Mouse (Mus musculus) liver, embryonic 16.5 days (tissue): ENCODE results near the gene Gm48551. TPM values are rescaled to one million over a fixed set of nuclear protein-coding genes. Genes with fewer than 3 reads are reported as not detected.

Experiments used
- ATAC-seq: fragments of 200-750 bp; cut with Nextera tagmentation; 2 replicates; pipeline ENCODE4 v1.8.0; 2017; ENCODE audit warnings: low read depth, mild to moderate bottlenecking, moderate number of reproducible peaks, moderate library complexity
- H3K27ac ChIP-seq: fragments of 300-500 bp; sonication (generic); 2 replicates; pipeline ENCODE4 v1.5.1; 2014; ENCODE audit warnings: mild to moderate bottlenecking, low read length
- H3K27me3 ChIP-seq: fragments of 300-500 bp; sonication (generic); 2 replicates; pipeline ENCODE4 v1.6.1; 2014; ENCODE audit warnings: low read depth, low read length, mixed read lengths; ENCODE audit not compliant: control insufficient read depth, insufficient read depth
- H3K36me3 ChIP-seq: fragments of 300-500 bp; sonication (generic); 2 replicates; pipeline ENCODE4 v1.6.1; 2014; ENCODE audit warnings: mild to moderate bottlenecking; ENCODE audit not compliant: control insufficient read depth, insufficient read depth
- H3K4me1 ChIP-seq: fragments of 300-500 bp; sonication (generic); 2 replicates; pipeline ENCODE4 v1.6.1; 2014; ENCODE audit warnings: low read depth, low read length, mixed read lengths; ENCODE audit not compliant: control insufficient read depth
- H3K4me2 ChIP-seq: fragments of 300-500 bp; sonication (generic); 2 replicates; pipeline ENCODE4 v1.6.1; 2014; ENCODE audit warnings: low read depth, low read length, mixed read lengths
- H3K4me3 ChIP-seq: fragments of 300-500 bp; sonication (generic); 2 replicates; pipeline ENCODE4 v1.5.1; 2014; ENCODE audit warnings: low read depth, mild to moderate bottlenecking, low read length
- H3K9ac ChIP-seq: fragments of 300-500 bp; sonication (generic); 2 replicates; pipeline ENCODE4 v1.6.1; 2014; ENCODE audit warnings: low read depth, low read length
- H3K9me3 ChIP-seq: fragments of 300-500 bp; sonication (generic); replicated peaks from 2 replicates; pipeline ENCODE4 v1.6.1; 2016; ENCODE audit warnings: low read length; ENCODE audit not compliant: control insufficient read depth
- WGBS: fragments of 180-500 bp; shearing (Covaris S2); extraction: QIAGEN DNeasy Blood & Tissue Kit; methylation state at CpG from one replicate; pipeline ENCODE4 v1.1.7; 2014; ENCODE audit not compliant: insufficient replicate concordance; 5-methylcytosine and 5-hydroxymethylcytosine counted together
- polyA plus RNA-seq: library from polyadenylated mRNA; unstranded; fragments of >200 nt; fragmentation: Nextera tagmentation; extraction: Ambion mirVana; gene quantifications from 2 replicates; pipeline ENCODE4 v1.2.1, GENCODE M21; 2015

Gene Gm48551
- polyA plus RNA-seq, 1 experiment from 2014 or later = 0.55 TPM

GRCm38 (mm10) chr10:81427804-81428506 lies 43.7 kb downstream of the Gm48551 start:
- peaks cover 27% of the 10 kb centered on the region for H3K4me1 ChIP-seq
- no peak for ATAC-seq
- WGBS = 81% methylated on average over 8 of the region's 8 CpGs
- no peak overlapping the region for H3K4me3 ChIP-seq
- H3K27me3 ChIP-seq = peaks cover 80% of the 10 kb centered on the region
- H3K27ac ChIP-seq = no peak overlapping the region
- no peaks in the 10 kb centered on the region for H3K9me3 ChIP-seq
- no peaks in the 10 kb centered on the region for H3K36me3 ChIP-seq
- H3K4me2 ChIP-seq = no peak overlapping the region
- H3K9ac ChIP-seq = no peak overlapping the region

- ATAC-seq = no peak
- Histone ChIP-seq H3K27me3 (peaks cover 80% of the 10 kb centered on the region), H3K36me3 (no peaks in the 10 kb centered on the region), H3K9ac (no peak overlapping the region), H3K4me3 (no peak overlapping the region), H3K4me2 (no peak overlapping the region), H3K9me3 (no peaks in the 10 kb centered on the region), H3K27ac (no peak overlapping the region), H3K4me1 (peaks cover 32% of the 10 kb centered on the region)
- 69% methylated on average over 7 of the region's 7 CpGs for WGBS
Measured at GRCm38 (mm10) chr10:81428507-81428870, 44.2 kb downstream of the Gm48551 start.

DNA sequence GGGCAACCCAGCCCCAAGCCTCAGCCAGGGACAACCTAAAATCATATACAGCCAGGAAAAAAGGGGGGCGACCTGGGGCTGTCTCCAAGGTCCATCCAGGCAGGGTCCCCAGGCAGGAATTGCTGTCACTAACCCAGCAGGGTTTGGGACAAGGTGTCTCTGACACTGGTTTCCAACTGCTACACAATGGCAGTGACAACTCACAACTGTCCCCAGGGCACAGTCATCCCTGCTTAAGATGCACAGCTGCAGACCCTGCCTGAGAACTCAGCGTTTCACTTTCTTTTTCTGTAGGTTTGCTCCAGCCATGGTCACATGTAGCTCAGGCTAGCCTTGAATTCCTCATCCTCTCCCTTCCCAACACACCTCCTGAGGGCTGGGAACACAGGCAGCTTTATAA lies 44.8 kb downstream of the Gm48551 start:
- no peak overlapping the region for H3K27ac ChIP-seq
- peaks cover 77% of the 10 kb centered on the region for H3K27me3 ChIP-seq
- no peaks in the 10 kb centered on the region for H3K9me3 ChIP-seq
- ATAC-seq = no peak
- WGBS = 17% methylated on average over 2 of the region's 2 CpGs
- no peak overlapping the region for H3K4me3 ChIP-seq
- H3K4me2 ChIP-seq = peak overlapping the region; percentile 93; the same call in 1 of the 2 replicates
- peaks cover 33% of the 10 kb centered on the region for H3K4me1 ChIP-seq
- no peaks in the 10 kb centered on the region for H3K36me3 ChIP-seq
- no peak overlapping the region for H3K9ac ChIP-seq

GRCm38 (mm10) chr10:81429605-81430061 lies 45.4 kb downstream of the Gm48551 start:
- Histone ChIP-seq H3K9ac (peak overlapping the region; percentile 76), H3K9me3 (no peaks in the 10 kb centered on the region), H3K4me2 (peak overlapping the region; percentile 93), H3K4me1 (peaks cover 33% of the 10 kb centered on the region), H3K36me3 (no peaks in the 10 kb centered on the region), H3K27me3 (peaks cover 72% of the 10 kb centered on the region), H3K27ac (peak overlapping the region; percentile 91), H3K4me3 (peak overlapping the region; percentile 70)
- peak; percentile 62 for ATAC-seq
- WGBS = 0% methylated on average over 20 of the region's 20 CpGs

DNA sequence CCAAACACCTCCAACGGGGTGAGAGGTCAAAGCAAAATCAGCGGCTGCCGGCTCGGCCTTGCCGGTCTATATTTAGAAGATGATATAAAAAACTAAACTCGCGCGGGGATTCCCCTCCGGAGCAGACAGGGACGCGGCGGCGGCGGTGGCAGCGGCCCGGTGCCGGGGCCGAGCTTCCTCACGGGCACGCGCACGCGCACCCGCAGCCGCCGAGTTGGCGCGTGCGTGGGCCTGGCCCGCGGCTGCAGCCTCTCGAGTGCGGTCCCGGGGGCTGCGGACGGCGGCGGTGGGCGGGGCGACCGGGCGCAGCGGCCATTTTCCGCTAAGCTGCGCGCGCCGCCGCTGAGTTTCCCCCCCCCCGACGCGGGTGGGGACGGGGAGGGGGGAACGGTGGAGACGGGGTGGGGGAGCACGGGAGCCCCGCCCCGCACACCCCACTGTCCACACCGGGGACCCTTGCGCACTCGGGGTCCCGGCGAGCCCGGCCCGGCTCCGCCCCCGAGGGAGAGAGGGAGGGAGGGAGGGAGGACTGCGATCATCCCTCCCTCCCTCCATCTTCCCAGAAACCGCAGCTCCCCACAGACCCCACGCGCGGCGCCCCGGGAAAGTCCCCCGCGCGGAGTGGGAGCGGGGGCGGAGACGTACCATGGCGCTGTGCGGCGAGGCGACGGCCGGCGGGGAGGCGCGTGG lies 46.0 kb downstream of the Gm48551 start:
- peak overlapping the region; percentile 76 for H3K9ac ChIP-seq
- peak overlapping the region; percentile 93 for H3K4me2 ChIP-seq
- peak overlapping the region; percentile 91 for H3K27ac ChIP-seq
- WGBS = under 1% methylated on average over 70 of the region's 89 CpGs
- no peaks in the 10 kb centered on the region for H3K9me3 ChIP-seq
- peak overlapping the region; percentile 70 for H3K4me3 ChIP-seq
- ATAC-seq = peak; percentile 28
- peaks cover 65% of the 10 kb centered on the region for H3K27me3 ChIP-seq
- H3K4me1 ChIP-seq = peaks cover 33% of the 10 kb centered on the region
- no peaks in the 10 kb centered on the region for H3K36me3 ChIP-seq

DNA sequence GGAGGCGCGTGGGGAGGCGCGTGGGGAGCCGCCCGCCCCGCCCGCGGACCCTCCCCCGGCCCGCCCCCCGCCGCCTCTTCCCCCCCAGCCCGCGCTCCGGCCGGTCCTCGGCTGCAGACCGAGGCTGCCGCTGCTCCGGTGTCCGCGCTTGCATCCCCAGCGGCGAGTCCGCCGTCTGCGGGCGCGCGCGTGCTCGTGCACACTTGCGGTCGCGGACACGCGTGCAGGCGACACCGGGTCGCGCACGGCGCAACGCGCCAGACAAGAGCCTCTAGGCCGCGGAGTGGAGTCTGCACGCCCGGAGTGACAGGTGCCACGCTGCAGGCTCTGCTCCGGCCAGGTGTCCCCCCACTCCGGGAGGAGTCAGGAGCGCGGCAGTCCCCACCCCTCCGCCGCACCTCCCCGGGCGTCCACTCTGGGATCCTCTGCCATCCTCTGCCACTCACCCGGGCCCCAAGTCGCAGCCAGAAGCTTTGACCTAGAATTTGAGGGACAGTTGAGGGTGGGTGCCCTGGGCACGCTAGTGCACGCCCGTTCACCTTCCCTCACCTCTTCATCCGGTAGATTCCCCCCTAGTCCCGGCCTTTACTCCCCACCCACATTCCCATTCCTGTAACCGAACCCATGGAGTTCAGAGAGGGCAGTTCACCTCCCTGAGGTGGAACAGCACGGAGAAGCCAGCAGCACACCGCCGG lies 46.7 kb downstream of the Gm48551 start:
- ATAC-seq = no peak
- H3K27ac ChIP-seq = peak overlapping the region; percentile 91; the same call in 1 of the 2 replicates
- H3K36me3 ChIP-seq = no peaks in the 10 kb centered on the region
- H3K4me2 ChIP-seq = peak overlapping the region; percentile 93
- H3K27me3 ChIP-seq = peaks cover 58% of the 10 kb centered on the region
- H3K9me3 ChIP-seq = no peaks in the 10 kb centered on the region
- H3K4me1 ChIP-seq = peaks cover 33% of the 10 kb centered on the region
- 2% methylated on average over 45 of the region's 70 CpGs for WGBS
- H3K4me3 ChIP-seq = peak overlapping the region; percentile 70
- H3K9ac ChIP-seq = peak overlapping the region; percentile 76

DNA sequence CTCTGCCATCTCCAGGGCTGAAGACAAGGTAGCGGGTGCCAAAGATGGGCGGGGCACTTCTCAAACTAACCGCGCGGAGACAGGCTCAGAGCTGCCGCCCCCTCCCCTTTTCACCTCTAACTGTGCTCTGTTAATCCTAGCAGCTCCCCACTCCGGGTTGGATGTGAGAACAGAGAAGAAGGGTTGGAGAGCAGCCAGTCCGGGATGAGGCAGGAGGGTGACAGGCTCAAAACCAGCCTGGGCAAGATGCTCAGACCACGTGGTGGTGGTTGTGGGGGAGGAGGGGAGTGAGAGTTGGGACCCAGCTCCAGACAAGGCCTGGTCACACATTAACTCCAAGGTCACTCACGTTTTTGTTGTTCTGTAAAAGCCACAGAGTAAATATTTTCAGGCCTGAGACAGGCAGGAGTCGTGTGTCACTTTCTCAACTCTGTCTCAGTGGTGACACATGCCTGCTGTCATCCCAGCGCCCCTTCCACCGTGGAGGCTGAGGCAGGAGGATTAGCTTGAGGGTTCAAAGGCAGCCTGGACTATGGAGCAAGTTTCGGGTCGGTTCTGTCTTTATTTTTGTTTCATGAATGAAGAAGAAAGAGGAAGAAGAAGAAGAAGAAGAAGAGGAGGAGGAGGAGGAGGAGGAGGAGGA lies 47.4 kb downstream of the Gm48551 start:
- H3K9ac ChIP-seq = no peak overlapping the region
- peaks cover 33% of the 10 kb centered on the region for H3K4me1 ChIP-seq
- peaks cover 51% of the 10 kb centered on the region for H3K27me3 ChIP-seq
- 10% methylated on average over 15 of the region's 15 CpGs for whole genome bisulfite sequencing
- no peaks in the 10 kb centered on the region for H3K36me3 ChIP-seq
- H3K4me3 ChIP-seq = no peak overlapping the region
- peak overlapping the region; percentile 93 for H3K4me2 ChIP-seq
- no peaks in the 10 kb centered on the region for H3K9me3 ChIP-seq
- H3K27ac ChIP-seq = no peak overlapping the region
- ATAC-seq = no peak

DNA sequence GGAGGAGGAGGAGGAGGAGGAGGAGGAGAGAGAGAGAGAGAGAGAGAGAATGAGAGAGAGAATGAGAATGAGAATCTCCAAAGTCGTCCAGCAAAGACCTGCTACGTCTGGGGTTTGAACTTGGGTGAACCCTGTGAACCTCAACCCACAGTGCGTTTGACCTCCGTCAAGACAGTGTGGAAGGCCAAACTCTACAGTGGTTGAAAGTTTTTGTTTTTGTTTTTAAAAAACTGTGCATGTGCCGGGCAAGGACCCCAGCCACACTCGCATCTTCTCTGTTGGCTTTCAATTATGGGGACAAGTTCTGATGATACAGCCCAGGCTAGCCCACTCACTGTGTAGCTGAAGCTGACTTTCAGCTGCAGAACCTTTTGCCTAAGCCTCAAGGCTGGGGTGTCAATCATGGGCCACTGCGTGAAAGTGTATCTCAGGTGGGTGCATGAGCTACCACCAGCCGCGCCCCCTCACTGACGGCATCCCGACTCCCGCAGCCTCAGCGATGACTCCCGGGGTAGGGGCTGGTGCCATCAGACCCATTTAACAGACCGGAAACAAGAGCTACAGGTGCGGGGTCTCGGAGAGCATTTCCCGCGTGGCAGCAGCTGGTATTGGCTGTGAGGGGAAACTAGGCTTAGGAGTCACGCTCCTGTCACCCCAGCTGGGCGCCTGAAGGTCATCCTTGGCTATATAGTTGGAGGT lies 48.1 kb downstream of the Gm48551 start:
- ATAC-seq = no peak
- Histone ChIP-seq H3K4me2 (peak overlapping the region; percentile 43), H3K9ac (no peak overlapping the region), H3K4me1 (peaks cover 31% of the 10 kb centered on the region), H3K36me3 (no peaks in the 10 kb centered on the region), H3K27ac (no peak overlapping the region), H3K4me3 (no peak overlapping the region), H3K9me3 (no peaks in the 10 kb centered on the region), H3K27me3 (peaks cover 45% of the 10 kb centered on the region)
- WGBS = 60% methylated on average over 21 of the region's 21 CpGs
